Mouse (Mus musculus) megakaryocyte, adult 5-6 weeks (primary cell): ENCODE measurements around the gene Srgap2. TPM values are rescaled to one million over a fixed set of nuclear protein-coding genes. Genes with fewer than 3 reads are reported as not detected.

ENCODE experiments used
- ATAC-seq: 2 replicates; pipeline ENCODE4 v1.8.0; 2016; ENCODE audit warnings: mild to moderate bottlenecking, inconsistent platforms; ENCODE audit not compliant: poor library complexity, severe bottlenecking
- total RNA-seq, 2 experiments: library from RNA; stranded (forward) in 1 of 2; stranded (reverse) in 1 of 2; fragments of 153-499, 151-499 nt in 1 of 2; fragments of 221-1000, 200-1000 nt in 1 of 2; gene quantifications; 2 replicates each; pipeline versions ENCODE4 v1.2.3 to v1.2.4; 2015 to 2017

Gene Srgap2
- total RNA-seq, 2 experiments from 2014 or later, result 25.7 to 57.5 TPM

DNA sequence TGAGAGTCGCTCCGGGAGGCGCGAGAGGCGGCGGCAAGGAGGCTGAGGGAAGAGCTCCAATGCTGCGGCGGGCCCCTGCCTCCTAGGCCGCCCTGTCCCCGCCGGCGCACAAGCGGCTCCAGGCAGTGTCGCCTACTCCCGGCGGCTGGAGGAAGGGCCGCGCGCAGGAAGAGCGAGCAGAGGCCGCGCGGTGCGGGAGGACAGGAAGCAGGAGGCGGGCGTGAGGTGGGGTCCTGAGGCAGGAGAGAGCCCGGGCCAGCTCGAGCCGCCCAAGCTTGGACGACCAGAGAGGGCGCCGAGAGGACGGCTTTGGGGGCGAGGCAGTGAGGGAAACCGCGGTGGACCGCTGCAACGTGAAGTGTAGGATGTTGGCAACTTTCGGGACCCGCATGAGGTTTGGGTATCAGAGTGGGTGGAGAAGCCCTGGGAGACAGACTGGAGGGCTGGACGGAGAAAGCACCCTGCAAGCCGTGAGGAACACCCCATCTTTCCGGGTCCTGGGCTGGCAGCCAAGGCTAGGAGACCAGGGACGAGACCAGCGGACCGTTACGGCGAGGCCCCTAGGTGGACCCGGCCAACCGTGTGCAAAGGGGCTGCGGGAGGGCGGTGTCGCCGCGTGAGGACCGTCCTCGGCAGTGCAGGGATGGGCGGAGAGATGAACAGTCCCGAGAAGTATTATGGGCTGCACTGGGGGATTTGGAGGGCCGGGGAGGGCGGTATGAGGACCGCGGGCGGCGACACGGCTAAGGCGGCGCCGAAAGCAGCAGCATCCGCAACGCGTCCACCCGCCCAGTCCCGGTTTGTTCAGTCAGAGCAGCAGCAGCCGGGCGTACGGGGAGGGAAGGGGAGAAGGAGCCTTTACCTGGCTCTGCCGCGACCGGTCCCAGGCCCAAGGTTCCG, 531 bp downstream of the Srgap2 start:
- peak; percentile 14 for ATAC-seq

DNA sequence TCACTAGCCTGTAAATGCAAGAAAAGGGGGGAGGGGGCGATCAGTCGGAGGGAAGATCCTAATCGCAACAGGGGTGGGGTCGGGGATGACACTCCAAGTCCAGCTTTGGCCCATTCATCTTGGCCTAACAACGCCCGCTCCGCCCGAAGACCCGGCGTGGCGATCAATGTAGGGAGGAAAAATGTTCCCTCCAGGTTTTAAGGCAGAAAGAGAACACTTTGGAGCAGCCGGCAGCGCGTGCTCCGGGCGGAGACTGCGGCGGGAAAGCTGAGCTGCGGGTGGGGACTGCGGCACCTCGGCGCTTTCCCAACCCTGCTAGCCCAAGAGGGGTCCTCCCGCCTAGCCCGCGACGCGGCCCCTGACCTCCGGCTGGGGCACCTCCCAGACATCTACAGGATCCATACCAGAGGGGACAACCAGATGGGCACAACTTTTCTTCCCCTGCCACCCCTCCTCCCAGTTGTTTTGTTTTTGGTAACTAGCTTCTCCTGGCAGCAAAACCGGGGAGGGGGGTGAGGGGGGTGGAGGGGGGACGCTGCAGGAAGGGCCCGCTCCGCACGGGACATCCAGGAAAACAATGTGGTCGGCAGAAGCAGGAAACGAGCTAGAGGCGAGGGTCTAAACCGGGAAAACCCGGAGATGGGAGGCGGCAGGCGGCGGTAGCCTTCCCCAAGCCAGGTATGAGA, 1.4 kb downstream of the Srgap2 start:
- no peak for ATAC-seq

DNA sequence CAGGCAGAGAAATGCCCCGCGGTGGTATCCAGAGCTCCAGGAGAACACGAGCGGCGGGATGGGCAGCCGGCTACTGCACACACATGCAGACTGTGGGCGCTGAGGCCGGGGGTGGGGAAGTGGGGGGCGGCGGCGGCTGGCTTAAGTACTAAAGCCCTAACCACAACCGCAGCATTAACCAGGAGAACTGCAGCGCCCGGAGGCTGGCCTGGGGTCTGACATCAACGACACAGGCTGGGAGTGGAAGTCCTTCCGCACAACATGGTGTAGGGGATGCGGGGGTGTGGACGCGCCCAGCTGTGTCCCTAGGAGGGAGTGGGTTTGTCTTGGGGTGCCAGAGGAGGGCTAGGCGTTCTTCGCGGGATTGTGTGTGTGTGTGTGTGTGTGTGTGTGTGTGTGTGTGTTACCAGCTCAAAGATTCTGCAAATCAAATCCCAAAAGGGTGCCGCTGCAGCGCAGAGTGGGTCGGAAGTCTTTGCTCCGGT, 2.0 kb downstream of the Srgap2 start:
- ATAC-seq, result no peak

DNA sequence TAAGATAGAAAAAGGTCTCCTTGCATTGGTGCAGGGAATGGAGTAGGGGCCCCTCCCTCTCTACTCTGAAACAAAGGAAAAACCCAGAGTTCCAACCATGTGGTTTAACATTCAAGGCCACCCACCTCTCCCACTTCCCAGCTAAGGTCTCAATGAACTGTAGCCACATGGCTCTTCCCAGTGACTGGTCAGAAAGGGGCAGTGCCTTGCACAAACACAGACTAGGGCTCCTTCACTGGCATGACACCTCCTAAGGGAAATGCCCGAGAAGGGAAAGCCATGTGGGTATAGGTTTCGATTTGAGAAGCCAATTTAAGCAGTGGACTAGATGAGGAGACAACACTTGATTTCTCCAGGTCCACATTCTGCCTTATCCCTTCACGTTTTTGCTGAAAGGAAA, 3.4 kb downstream of the Srgap2 start:
- ATAC-seq, result no peak

DNA sequence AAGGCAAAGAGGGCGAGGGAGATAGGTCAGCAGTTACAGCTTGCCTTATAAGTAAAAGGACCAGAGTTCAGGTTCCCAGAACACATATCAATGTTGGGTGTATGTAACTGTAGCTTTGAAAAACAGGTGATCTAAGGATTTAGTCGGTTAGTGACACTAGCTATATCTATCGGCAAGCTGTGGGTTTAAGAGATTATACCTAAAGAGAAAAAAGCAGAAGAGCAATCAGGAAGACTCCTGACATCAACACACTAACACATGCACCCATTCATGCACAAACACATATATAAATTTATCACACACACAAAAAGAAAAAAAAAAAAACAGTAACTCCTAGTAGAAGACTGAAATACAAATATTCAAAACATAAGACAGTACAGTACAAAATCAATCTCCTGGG, 10.6 kb downstream of the Srgap2 start:
- ATAC-seq, result no peak

DNA sequence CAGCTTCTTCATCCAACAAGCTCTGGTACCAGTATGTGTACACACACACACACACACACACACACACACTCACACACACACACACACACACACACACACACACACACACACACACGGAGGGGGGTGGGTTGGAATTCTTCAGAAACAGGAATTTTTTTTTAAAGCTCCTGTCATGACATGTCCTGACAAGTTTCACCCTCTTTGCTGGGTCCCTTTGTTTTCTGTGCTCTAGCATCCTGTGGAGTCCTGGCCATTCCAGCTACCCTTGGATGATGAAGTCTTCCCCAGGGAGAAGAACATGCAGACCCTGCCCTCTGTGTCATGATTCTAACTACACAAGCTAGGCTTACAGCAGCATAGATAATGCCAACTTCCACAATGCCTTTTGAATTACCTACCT, 13.0 kb downstream of the Srgap2 start:
- no peak for ATAC-seq

DNA sequence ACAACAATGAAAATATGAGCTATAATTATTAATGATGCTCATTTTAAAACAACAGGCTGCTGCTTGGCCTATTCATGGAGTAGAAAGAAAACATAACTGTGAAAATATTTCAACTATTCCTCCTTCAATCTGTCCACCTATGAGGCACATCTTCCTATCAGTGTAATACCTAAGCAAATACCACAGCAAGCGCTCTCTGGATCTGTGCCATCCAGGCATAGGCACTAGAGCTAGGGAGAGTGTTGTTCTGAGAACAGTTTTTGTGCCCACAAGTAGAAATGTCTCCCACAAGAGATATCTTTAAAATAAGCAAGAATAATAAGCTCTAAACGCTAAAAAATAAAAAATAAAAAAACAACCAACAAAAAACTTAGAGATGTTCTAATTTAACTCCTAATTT, 14.0 kb downstream of the Srgap2 start:
- ATAC-seq, result no peak

DNA sequence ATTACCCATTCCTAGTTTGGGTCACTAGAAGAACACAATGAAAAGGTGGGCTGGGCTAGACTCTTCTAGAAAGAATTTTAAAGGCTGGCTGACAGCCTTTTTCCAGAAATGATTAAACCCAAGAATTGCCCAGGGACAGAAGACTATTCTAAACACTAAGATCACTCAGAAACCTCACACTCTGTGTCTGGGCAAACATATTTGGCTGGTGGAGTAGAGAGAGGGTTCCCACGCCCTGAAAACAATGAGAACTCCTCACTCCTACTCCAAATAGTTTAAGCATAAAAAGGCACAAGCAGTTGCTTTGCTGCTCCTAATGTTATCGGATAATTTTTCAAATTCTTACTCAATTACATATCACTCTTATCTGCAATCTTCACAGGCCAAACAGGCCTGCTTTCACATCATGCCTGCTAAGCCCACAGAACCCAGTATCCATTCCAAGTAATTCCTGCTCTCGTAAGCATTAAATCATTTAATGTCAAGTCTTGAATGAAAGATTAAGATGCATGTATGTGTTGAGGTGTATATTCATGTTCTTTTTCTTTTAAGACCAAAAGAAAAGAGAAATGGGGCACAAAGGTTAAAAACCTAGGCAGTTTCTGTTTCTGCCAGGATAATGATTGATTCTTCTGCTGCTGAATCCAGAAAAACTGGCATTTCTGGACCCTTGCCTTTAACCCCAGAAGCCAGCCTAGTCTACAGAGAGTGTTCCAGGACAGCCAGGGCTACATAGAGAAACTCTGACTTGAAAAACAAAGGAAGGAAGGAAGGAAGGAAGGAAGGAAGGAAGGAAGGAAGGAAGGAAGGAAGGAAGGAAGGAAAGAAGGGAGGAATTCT, 15.3 kb downstream of the Srgap2 start:
- no peak for ATAC-seq

DNA sequence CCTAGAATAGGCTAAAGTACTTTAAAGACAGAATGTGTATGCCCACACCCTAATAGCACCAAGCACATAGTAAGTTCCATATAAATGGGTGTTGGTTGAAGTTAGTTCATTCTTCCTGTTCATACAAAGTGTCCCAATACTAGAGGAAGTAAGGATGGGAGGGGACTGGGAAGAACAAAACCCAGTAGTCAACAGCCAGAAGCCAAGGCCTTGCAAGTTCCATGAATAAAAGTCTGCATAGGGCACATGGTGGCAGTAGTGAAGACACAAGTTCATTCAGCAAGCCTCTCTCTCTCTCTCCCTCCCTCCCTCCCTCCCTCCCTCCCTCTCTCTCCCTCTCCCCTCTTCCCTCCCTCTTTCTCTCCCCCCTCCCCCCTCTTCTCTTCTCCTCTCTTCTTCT, 16.0 kb downstream of the Srgap2 start:
- ATAC-seq, result peak; percentile 85

DNA sequence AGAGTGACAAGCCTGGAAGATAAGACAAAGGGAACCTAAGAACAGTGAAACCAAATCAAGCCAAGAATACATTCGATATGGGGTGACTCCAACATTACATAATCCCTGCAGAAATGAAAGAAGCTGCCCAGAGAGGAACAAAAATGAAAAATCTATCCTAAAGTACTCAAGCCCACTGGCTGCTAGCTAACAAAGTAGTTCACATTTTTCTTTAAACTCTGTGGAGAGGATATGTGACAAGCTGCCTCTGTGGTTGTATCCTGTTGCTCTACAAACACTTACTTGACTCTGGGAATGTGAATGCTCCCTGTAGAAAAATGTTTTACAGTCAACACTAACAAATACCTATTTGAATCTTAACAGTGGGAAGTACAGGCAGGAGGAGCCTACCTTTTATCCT, 25.5 kb downstream of the Srgap2 start:
- ATAC-seq, result peak; percentile 35

DNA sequence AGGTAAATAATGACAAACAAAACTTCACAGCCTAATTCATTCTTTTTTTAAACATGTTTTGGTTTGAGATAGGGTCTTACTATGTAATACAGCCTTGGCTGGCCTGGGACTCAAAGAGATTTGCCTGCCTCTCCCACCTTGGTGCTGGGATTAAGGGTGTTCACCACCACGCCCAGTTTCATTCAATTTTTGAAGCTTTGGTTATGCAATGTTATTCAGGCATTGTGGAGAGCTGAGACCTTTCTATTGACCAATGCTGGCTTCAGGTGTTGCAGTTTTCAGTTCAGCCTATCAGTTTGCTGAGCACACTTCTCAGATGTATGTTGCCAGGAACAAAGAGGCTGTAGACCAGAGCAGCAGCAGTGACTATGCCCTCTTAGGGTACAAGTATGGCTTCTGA, 28.9 kb downstream of the Srgap2 start:
- ATAC-seq, result no peak

DNA sequence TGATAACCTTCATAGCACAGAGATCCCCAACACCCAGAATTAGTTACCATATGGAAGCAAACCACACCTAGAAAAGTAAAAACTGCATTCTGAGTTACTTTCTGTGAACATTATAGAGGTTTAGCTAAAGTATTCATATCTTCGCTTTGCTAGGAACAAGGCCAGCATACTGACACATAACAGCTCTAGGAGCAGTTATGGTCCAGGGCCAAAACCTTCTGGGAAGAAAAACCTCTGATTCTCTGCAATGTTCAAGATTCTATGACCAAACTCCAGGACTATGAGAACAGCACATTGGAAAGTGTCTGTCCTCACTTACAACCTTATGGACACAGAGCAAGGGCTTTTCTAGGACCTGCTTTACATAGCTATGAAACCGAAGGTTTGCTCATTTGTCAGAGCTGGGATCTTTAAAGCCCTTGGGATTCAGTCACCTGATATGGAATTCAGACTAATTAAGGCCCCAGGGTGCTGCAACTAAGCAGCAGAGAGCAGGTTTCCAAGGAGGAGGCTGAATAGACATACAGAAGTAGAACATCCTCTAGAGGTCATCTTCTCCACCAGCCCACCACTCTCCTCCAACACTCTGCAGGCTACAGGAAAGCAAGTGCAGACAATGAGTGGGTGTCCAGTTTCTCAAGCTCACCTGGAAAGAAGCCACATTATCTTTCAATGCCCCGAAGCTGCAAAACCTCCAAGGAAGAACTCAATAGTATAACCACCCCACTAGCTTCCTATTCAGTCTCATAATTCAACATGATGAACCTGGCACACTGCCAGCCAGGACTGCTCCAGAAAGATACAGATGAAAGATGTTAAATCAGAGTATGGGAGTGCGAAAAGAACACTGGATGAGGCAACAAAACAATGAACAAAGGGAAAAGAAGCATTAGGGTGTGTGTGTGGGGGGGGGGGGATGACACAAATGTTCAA, 32.9 kb downstream of the Srgap2 start:
- no peak for ATAC-seq

DNA sequence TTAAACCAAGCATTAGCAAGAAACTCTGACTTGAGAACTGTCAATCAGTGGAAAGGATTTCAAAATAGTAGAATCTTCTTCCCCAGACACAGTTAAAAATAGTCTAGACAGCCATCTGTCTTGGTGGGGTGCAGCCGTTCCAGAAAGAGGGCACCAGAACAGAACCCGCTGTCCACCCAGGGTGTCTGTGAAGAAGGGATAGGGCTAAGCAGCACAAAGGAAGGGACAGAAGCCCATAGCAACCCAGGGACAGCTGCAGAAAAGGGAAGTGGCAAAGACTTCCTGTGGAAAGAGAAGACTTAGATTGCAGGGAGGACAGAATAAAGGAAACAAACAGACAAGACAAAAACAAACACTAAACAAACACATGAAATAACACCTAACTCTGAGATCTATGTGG, 34.8 kb downstream of the Srgap2 start:
- ATAC-seq, result peak; percentile 97

DNA sequence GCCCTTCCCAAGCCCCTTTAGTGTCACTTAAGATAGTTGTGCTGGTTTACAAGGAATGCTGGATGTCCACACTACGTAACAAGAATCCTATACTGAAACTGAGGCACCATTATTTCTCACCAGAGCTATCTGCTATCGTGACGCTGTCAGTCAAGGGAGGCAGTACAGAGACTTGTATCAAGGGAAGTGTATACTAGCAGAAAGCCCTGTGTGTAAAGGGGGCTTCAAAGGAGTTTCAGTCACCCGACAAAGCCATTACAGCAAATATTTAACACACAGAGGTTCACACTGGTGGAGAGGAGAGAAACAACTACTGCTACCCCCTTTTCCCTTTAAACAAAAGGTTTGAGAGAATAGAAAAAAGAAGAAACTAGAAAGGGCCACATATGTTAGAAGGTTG, 35.6 kb downstream of the Srgap2 start:
- no peak for ATAC-seq

DNA sequence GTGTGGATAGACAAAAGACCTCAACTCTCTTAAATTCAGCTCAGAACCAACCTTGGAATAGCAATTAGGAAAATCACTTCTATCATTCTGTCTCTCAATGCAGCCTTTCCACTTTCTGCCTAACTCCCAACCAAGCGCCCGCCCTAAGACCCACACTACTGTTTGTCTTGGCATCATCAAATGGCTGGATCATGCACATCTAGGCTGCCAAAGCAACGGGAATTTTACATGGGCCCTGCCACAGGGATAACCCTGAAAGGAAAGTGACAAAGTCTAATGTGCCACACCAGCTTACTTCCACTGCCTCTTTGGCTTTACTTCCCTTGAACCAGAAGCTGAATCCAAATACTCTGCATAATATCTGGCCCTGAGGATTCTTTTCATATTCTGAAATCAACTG, 37.8 kb downstream of the Srgap2 start:
- ATAC-seq, result no peak

DNA sequence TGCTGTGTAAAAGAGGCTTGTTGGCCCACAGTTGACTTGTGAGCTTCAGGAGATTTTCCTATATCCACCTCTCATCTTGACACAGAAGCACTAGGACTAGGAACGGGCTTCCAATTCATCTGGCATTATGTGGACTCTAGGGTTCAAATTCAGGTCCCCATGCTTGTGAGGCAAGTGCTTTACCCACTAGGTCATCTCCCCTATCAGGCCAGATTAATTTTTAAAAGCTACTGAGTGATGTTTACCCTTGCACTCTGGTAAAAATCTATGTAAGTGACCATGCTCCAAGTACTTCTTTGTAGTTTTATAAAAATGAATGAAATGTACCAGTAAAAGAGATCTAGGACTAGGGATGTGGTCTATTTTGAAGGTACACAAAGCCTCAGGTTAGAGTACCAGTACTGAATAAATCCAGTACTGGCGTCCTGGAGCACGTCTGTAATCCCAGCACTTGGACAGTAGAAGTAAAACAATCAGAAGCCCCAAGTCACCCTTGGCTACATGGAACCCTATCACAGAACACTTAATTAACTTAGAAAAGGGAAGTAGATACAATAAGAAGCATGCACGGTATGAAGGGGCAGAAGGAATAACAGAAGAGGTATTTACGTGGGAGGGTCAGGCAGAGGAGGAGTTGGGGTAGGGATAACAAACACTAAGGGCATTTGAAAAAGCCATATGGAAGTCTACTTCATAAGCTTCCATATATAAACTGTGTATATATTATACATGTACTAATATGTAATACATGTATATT, 40.9 kb downstream of the Srgap2 start:
- no peak for ATAC-seq

DNA sequence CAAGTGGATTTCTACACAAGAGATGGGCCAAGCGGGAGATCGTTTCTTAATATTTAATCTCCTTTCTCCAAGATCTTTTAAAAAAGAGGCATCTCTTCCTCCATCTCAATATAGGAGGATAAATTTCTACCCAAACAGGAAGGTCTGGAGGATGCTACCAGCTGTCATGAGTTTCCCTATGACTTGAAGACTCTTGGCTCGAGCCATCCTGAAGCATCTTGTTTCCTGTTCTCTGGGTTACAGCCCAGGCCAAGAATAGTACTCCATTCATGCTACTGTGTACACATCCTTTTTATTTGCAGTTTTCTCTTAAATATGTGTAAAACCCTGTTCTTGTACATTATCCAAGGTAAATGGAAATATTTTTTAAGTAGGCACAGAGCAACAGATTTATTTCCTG, 44.9 kb downstream of the Srgap2 start:
- ATAC-seq, result no peak

DNA sequence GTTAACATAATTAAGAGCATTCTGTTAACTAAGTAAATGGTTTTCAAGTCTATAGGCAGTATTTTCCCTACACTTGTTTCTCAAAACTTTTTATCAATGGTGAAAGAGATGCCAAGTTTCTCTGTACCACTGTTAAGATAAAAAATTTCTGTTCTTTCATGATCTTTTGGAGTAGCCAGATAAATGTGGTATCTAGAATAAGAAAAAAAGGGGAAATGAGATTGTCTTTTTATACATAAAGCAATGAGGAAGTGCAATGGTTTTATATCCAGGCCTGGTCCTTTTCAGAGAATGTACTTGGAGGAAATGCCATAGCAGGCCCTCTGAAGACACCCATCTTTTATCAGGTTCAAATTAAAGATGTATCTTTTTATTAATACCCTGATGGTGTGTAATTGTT, 45.8 kb downstream of the Srgap2 start:
- ATAC-seq, result peak; percentile 66

DNA sequence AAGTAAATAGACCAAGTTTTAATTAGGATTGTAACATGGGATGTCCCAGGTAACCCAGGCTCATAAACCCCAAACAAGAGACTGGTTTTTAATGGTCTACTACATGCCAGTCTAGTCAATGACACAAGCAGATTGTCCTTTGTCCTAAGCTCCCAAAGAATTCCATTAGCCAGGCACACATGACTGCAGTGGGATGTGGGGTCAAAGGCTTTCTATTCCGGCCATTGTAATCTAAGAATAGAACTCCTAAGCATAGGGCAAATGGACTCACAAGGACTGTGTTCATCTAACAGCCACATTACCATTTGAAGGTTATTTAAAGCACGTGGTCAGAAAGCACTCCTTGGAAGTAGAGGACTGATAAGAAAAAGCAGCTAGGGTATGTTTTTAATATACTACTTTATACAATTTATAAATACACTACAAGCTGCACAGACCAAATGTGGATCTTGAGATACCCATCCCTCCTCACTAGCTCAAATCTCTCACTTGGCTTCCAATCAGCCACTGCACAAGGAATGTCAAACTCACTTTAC, 48.3 kb downstream of the Srgap2 start:
- ATAC-seq, result no peak
